Mouse (Mus musculus) forebrain, embryonic 15.5 days (tissue): ENCODE data around the gene Hscb. TPM values are rescaled to one million over a fixed set of nuclear protein-coding genes. Genes with fewer than 3 reads are reported as not detected.

Source experiments
- ATAC-seq: fragments of 200-750 bp; cut with Nextera tagmentation; replicated peaks from 2 replicates; pipeline ENCODE4 v1.8.0; 2017; ENCODE audit warnings: mild to moderate bottlenecking, moderate TSS enrichment, moderate library complexity
- H3K27ac ChIP-seq: fragments of 300-500 bp; sonication (generic); replicated peaks from 2 replicates; pipeline ENCODE4 v1.5.1; 2015; ENCODE audit warnings: mild to moderate bottlenecking, inconsistent platforms
- H3K27me3 ChIP-seq: fragments of 300-500 bp; sonication (generic); 2 replicates; pipeline ENCODE4 v1.6.1; 2015; ENCODE audit warnings: inconsistent platforms
- H3K36me3 ChIP-seq: fragments of 300-500 bp; sonication (generic); 2 replicates; pipeline ENCODE4 v1.6.1; 2015; ENCODE audit warnings: mild to moderate bottlenecking, inconsistent platforms
- H3K4me1 ChIP-seq: fragments of 300-500 bp; sonication (generic); 2 replicates; pipeline ENCODE4 v1.6.1; 2015; ENCODE audit warnings: inconsistent platforms
- H3K4me2 ChIP-seq: fragments of 300-500 bp; sonication (generic); replicated peaks from 2 replicates; pipeline ENCODE4 v1.6.1; 2015; ENCODE audit warnings: mild to moderate bottlenecking, inconsistent platforms
- H3K4me3 ChIP-seq: fragments of 300-500 bp; sonication (generic); 2 replicates; pipeline ENCODE4 v1.5.1; 2015; ENCODE audit warnings: mild to moderate bottlenecking, inconsistent platforms
- H3K9ac ChIP-seq: fragments of 300-500 bp; sonication (generic); replicated peaks from 2 replicates; pipeline ENCODE4 v1.6.1; 2015; ENCODE audit warnings: mild to moderate bottlenecking, inconsistent platforms
- H3K9me3 ChIP-seq: fragments of 300-500 bp; sonication (generic); 2 replicates; pipeline ENCODE4 v1.6.1; 2016; ENCODE audit warnings: inconsistent platforms
- WGBS: fragments of 180-500 bp; shearing (Covaris S2); methylation state at CpG from one replicate; pipeline ENCODE4 v1.1.7; 2015; ENCODE audit warnings: mixed read lengths; 5-methylcytosine and 5-hydroxymethylcytosine counted together
- polyA plus RNA-seq: library from polyadenylated mRNA; unstranded; fragments of >200 nt; fragmentation: Nextera tagmentation; extraction: Ambion mirVana; gene quantifications from 2 replicates; pipeline ENCODE4 v1.2.1, GENCODE M21; 2015

Hscb gene
- polyA plus RNA-seq, 1 experiment from 2014 or later: 11.2 TPM

DNA sequence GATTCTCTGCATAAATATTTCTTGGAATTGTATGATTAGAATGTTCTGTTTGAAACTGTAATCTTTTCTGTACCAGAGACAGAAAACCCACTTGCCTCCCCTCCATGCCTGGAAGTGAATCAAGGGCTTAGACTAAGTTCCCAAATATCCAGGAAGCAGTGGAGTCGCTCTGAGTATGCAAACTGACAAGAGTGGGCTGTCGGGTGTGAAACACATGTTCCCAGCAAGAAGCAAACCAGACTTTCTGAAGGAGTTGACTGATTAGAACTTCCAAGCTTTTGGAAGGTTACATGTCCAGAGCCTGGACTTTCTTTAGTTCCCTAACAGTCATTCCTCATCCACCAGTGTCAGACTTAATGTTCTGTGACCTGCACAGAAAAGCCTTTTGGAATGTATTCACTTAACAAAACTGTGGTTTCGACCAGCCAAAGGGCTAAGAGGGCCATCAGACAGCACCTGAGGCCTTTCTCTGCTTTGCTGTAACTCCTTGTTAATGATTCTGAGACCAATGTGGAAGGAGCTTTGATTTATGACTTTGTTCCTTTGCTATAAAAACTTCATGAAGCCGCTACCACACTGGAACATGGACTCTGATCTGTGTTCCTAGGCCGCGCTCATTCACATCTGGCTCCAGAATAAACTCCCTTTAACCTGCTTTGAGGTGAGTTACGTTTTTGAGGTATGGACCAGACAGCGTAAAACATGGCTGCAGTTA lies 12.6 kb downstream of the Hscb start:
- no peaks in the 10 kb centered on the region for H3K27me3 ChIP-seq
- no peak overlapping the region for H3K4me2 ChIP-seq
- WGBS: 93% methylated on average over 8 of the region's 8 CpGs
- no peak overlapping the region for H3K4me3 ChIP-seq
- H3K9me3 ChIP-seq: no peaks in the 10 kb centered on the region
- no peaks in the 10 kb centered on the region for H3K4me1 ChIP-seq
- no peak overlapping the region for H3K9ac ChIP-seq
- no peak for ATAC-seq
- no peaks in the 10 kb centered on the region for H3K36me3 ChIP-seq
- H3K27ac ChIP-seq: no peak overlapping the region

- no peak for ATAC-seq
- H3K36me3 ChIP-seq: no peaks in the 10 kb centered on the region
Observed at GRCm38 (mm10) chr5:110824421-110824820, 15.2 kb downstream of the Hscb start.

DNA sequence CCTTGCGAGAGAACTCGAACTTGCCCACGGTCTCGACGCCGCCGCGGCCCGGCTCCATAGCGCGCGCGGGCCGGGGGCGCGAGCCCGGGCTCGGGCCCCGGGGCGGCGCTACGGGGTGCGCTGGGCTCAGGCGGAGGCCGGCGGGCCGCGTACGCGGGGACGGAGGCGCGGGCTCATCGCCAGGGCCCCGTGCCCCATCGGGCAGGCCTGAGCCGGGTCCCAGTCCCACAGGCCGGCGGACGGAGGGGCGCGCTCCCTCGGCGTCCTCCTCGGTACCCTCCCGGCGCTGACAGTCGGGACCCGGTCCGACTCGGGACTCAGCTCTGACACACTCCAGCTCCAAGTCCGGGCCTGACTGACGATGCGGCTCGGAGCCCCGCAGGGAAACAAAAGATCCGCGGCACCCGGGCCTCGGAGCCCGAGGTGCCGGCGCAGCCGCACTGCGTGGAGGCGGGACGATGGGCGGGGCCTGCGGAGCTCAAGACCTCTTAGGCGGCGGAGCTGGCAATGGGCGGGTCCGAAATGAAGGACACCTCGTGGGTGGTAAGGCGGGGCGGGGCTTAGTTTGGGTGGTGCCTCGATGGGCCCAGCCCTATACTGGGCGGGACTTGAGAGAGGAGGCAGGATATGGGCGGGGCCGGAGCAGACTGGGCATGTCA lies 29.8 kb downstream of the Hscb start, which contains the start of gene Ulk1:
Gene Ulk1, minus strand, starts transcription at position 431 of the 659 bp plus-strand sequence.
- Histone ChIP-seq H3K4me1 (peaks cover 45% of the 10 kb centered on the region), H3K9me3 (no peaks in the 10 kb centered on the region), H3K4me2 (peak within 1 kb of the TSS; percentile 95), H3K4me3 (peak within 1 kb of the TSS; percentile 85), H3K27me3 (no peaks in the 10 kb centered on the region), H3K27ac (peak within 1 kb of the TSS; percentile 92), H3K9ac (peak within 1 kb of the TSS; percentile 96), H3K36me3 (peaks cover 12% of the 10 kb centered on the region; the same call in 1 of the 2 replicates)
- WGBS: under 1% methylated on average over 75 of the region's 80 CpGs
- peak; percentile 95 for ATAC-seq

More at GRCm38 (mm10) chr5:110824421-110824820, 15.2 kb downstream of the Hscb start:
- no peak overlapping the region for H3K4me3 ChIP-seq
- no peak overlapping the region for H3K9ac ChIP-seq
- no peak overlapping the region for H3K4me2 ChIP-seq
- no peak overlapping the region for H3K27ac ChIP-seq
- WGBS: 91% methylated on average over 4 of the region's 4 CpGs
- H3K9me3 ChIP-seq: no peaks in the 10 kb centered on the region
- H3K4me1 ChIP-seq: no peaks in the 10 kb centered on the region
- H3K27me3 ChIP-seq: no peaks in the 10 kb centered on the region

DNA sequence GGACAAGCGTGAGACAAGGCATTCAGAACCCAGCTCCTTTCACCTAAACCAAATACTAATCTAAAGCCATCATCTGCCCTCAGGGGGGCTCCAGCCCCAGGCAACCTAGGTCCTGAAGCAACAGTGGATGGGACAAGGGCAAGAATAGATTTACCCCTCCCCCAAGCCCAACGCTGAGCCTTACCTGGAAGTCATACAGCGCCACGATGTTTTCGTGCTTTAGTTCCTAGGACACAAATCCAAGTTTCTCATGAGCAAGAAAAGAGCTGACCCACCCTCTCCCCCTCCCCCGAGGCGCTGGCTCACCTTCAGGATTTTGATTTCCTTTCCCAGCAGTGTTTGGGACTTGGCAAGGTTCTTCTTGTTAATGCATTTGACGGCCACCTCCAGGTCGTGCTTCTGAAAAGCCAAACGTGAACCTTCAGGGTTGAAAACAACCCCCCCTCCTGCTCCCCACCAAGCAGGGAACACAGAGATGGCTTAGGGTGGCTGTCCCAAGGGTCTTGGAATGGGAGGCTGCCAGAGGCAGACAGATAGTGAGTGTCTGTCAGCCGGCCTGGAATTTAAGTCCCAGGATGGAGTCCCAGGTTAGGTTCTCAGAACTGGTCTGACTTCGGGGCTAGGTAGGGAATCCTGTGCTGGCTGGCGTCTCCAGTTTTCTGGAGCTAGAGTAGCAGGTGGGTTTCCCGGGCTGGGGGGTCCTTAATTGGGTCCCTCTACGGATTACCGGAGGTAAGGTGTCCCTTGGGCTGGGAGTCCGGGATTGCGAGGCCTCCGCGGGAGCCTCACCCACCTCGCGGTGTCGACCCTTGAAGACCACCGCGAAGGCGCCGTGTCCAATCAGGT lies 30.5 kb downstream of the Hscb start:
- H3K9ac ChIP-seq: peak overlapping the region; percentile 96
- under 1% methylated on average over 27 of the region's 27 CpGs for WGBS
- peaks cover 52% of the 10 kb centered on the region for H3K4me1 ChIP-seq
- H3K36me3 ChIP-seq: peaks cover 12% of the 10 kb centered on the region; the same call in 1 of the 2 replicates
- peak overlapping the region; percentile 95 for H3K4me2 ChIP-seq
- H3K4me3 ChIP-seq: peak overlapping the region; percentile 85
- no peak for ATAC-seq
- peak overlapping the region; percentile 92 for H3K27ac ChIP-seq
- H3K9me3 ChIP-seq: no peaks in the 10 kb centered on the region
- H3K27me3 ChIP-seq: no peaks in the 10 kb centered on the region

- Histone ChIP-seq H3K36me3 (peaks cover 12% of the 10 kb centered on the region; the same call in 1 of the 2 replicates), H3K4me1 (peaks cover 54% of the 10 kb centered on the region), H3K27me3 (no peaks in the 10 kb centered on the region), H3K4me2 (peak overlapping the region; percentile 95), H3K9ac (peak overlapping the region; percentile 96), H3K27ac (peak overlapping the region; percentile 92; the same call in 1 of the 2 replicates), H3K9me3 (no peaks in the 10 kb centered on the region), H3K4me3 (peak overlapping the region; percentile 85)
- 6% methylated on average over 14 of the region's 14 CpGs for WGBS
- peak; percentile 17; the same call in 1 of the 2 replicates for ATAC-seq
Observed at GRCm38 (mm10) chr5:110808061-110808631, 31.4 kb downstream of the Hscb start.

- no peak for ATAC-seq
- no peaks in the 10 kb centered on the region for H3K9me3 ChIP-seq
- H3K4me1 ChIP-seq: peaks cover 58% of the 10 kb centered on the region
- WGBS: 84% methylated on average over 4 of the region's 4 CpGs
- H3K4me2 ChIP-seq: peak overlapping the region; percentile 95
- peak overlapping the region; percentile 85 for H3K4me3 ChIP-seq
- H3K27ac ChIP-seq: no peak overlapping the region
- peak overlapping the region; percentile 96 for H3K9ac ChIP-seq
- H3K36me3 ChIP-seq: peaks cover 14% of the 10 kb centered on the region; the same call in 1 of the 2 replicates
- no peaks in the 10 kb centered on the region for H3K27me3 ChIP-seq
Observed at GRCm38 (mm10) chr5:110807453-110807852, 32.1 kb downstream of the Hscb start.

GRCm38 (mm10) chr5:110806676-110807075 lies 32.9 kb downstream of the Hscb start:
- Histone ChIP-seq H3K27ac (no peak overlapping the region), H3K27me3 (no peaks in the 10 kb centered on the region), H3K4me1 (peaks cover 61% of the 10 kb centered on the region), H3K9ac (peak overlapping the region; percentile 30), H3K9me3 (no peaks in the 10 kb centered on the region), H3K4me3 (peak overlapping the region; percentile 10; the same call in 1 of the 2 replicates), H3K4me2 (peak overlapping the region; percentile 95), H3K36me3 (peaks cover 16% of the 10 kb centered on the region; the same call in 1 of the 2 replicates)
- no peak for ATAC-seq
- 93% methylated on average over 1 of the region's 1 CpGs for WGBS

DNA sequence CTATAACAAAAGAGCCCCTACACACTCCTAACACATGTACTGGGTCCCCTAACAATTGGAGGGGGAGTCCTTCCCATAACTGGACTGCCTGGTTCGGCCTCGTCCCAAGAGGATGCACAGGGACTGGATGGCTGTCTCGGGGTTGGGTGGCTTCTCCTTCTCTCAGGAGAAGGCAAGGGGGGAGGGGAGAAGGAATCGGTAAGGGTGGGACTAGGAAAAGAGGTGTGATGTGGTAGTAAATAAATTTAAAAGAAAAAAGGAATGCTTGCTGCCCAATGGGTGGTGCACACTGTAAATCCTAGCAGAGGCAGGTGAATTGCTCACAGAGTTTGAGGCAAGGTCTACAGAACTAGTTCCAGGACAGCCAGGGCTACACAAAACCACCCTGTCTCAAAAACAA lies 33.4 kb downstream of the Hscb start:
- Histone ChIP-seq H3K27ac (no peak overlapping the region), H3K27me3 (no peaks in the 10 kb centered on the region), H3K36me3 (peaks cover 16% of the 10 kb centered on the region; the same call in 1 of the 2 replicates), H3K9ac (peak overlapping the region; percentile 30; the same call in 1 of the 2 replicates), H3K9me3 (no peaks in the 10 kb centered on the region), H3K4me1 (peaks cover 65% of the 10 kb centered on the region), H3K4me2 (0 out of 2 replicates have a peak overlapping the region, but pooled peaks have one; percentile 95), H3K4me3 (no peak overlapping the region)
- WGBS: 90% methylated on average over 4 of the region's 4 CpGs
- ATAC-seq: no peak

- peaks cover 67% of the 10 kb centered on the region for H3K4me1 ChIP-seq
- H3K4me2 ChIP-seq: no peak overlapping the region
- no peaks in the 10 kb centered on the region for H3K27me3 ChIP-seq
- H3K9ac ChIP-seq: no peak overlapping the region
- WGBS: 91% methylated on average over 7 of the region's 7 CpGs
- H3K9me3 ChIP-seq: no peaks in the 10 kb centered on the region
- no peak overlapping the region for H3K27ac ChIP-seq
- H3K4me3 ChIP-seq: no peak overlapping the region
- ATAC-seq: no peak
- H3K36me3 ChIP-seq: peaks cover 27% of the 10 kb centered on the region; the same call in 1 of the 2 replicates
Observed at GRCm38 (mm10) chr5:110804012-110804743, 35.4 kb downstream of the Hscb start.

- H3K4me1 ChIP-seq: peaks cover 53% of the 10 kb centered on the region
- no peak overlapping the region for H3K9ac ChIP-seq
- no peak for ATAC-seq
- no peak overlapping the region for H3K27ac ChIP-seq
- H3K4me2 ChIP-seq: no peak overlapping the region
- H3K4me3 ChIP-seq: no peak overlapping the region
- H3K9me3 ChIP-seq: no peaks in the 10 kb centered on the region
- H3K27me3 ChIP-seq: no peaks in the 10 kb centered on the region
- H3K36me3 ChIP-seq: peaks cover 41% of the 10 kb centered on the region
Observed at GRCm38 (mm10) chr5:110802809-110803208, 36.8 kb downstream of the Hscb start.

GRCm38 (mm10) chr5:110802186-110802585 lies 37.4 kb downstream of the Hscb start:
- no peak overlapping the region for H3K27ac ChIP-seq
- H3K9ac ChIP-seq: 0 out of 2 replicates have a peak overlapping the region, but pooled peaks have one; percentile 4
- no peaks in the 10 kb centered on the region for H3K9me3 ChIP-seq
- H3K4me2 ChIP-seq: no peak overlapping the region
- no peak overlapping the region for H3K4me3 ChIP-seq
- H3K36me3 ChIP-seq: peaks cover 47% of the 10 kb centered on the region
- peaks cover 47% of the 10 kb centered on the region for H3K4me1 ChIP-seq
- no peak for ATAC-seq
- WGBS: 89% methylated on average over 4 of the region's 4 CpGs
- H3K27me3 ChIP-seq: no peaks in the 10 kb centered on the region
